Mouse (Mus musculus) midbrain, embryonic 11.5 days (tissue): ENCODE measurements around the gene Tex10. TPM values are rescaled to one million over a fixed set of nuclear protein-coding genes. Genes with fewer than 3 reads are reported as not detected.

ENCODE experiments used
- ATAC-seq: fragments of 200-750 bp; cut with Nextera tagmentation; 2 replicates; pipeline ENCODE4 v1.8.0; 2017; ENCODE audit warnings: moderate TSS enrichment, moderate library complexity; ENCODE audit not compliant: low FRiP score
- DNase-seq: peaks from one replicate; pipeline ENCODE4 v3.0.0; 2015; ENCODE audit warnings: low spot score; ENCODE audit errors: missing footprints
- H3K27ac ChIP-seq: fragments of 300-500 bp; sonication (generic); 2 replicates; pipeline ENCODE4 v1.5.1; 2014; ENCODE audit warnings: low read depth, low read length
- H3K27me3 ChIP-seq: fragments of 300-500 bp; sonication (generic); 2 replicates; pipeline ENCODE4 v1.6.1; 2014; ENCODE audit warnings: mild to moderate bottlenecking, low read length, moderate library complexity, mixed read lengths; ENCODE audit not compliant: control insufficient read depth, insufficient read depth
- H3K36me3 ChIP-seq: fragments of 300-500 bp; sonication (generic); 2 replicates; pipeline ENCODE4 v1.6.1; 2014; ENCODE audit warnings: mild to moderate bottlenecking, low read length, moderate library complexity, mixed read lengths; ENCODE audit not compliant: control insufficient read depth, insufficient read depth
- H3K4me1 ChIP-seq: fragments of 300-500 bp; sonication (generic); 2 replicates; pipeline ENCODE4 v1.6.1; 2014; ENCODE audit warnings: low read length; ENCODE audit not compliant: control insufficient read depth, insufficient read depth
- H3K4me2 ChIP-seq: fragments of 300-500 bp; sonication (generic); 2 replicates; pipeline ENCODE4 v1.6.1; 2014; ENCODE audit warnings: mild to moderate bottlenecking, moderate library complexity
- H3K4me3 ChIP-seq: fragments of 300-500 bp; sonication (generic); 2 replicates; pipeline ENCODE4 v1.5.1; 2014; ENCODE audit warnings: low read depth, low read length
- H3K9ac ChIP-seq: fragments of 300-500 bp; sonication (generic); 2 replicates; pipeline ENCODE4 v1.6.1; 2014; ENCODE audit warnings: low read length
- H3K9me3 ChIP-seq: fragments of 300-500 bp; sonication (generic); 2 replicates; pipeline ENCODE4 v1.6.1; 2016; ENCODE audit warnings: low read length; ENCODE audit not compliant: control insufficient read depth
- WGBS: fragments of 180-500 bp; shearing (Covaris S2); extraction: QIAGEN DNeasy Blood & Tissue Kit; methylation state at CpG from one replicate; pipeline ENCODE4 v1.1.7; 2014; 5-methylcytosine and 5-hydroxymethylcytosine counted together
- polyA plus RNA-seq: library from polyadenylated mRNA; unstranded; fragments of >200 nt; fragmentation: Nextera tagmentation; extraction: Ambion mirVana; gene quantifications from 2 replicates; pipeline ENCODE4 v1.2.1, GENCODE M21; 2014

Gene Tex10
- polyA plus RNA-seq = 73.5 and 80.6 TPM in 2 replicates

DNA sequence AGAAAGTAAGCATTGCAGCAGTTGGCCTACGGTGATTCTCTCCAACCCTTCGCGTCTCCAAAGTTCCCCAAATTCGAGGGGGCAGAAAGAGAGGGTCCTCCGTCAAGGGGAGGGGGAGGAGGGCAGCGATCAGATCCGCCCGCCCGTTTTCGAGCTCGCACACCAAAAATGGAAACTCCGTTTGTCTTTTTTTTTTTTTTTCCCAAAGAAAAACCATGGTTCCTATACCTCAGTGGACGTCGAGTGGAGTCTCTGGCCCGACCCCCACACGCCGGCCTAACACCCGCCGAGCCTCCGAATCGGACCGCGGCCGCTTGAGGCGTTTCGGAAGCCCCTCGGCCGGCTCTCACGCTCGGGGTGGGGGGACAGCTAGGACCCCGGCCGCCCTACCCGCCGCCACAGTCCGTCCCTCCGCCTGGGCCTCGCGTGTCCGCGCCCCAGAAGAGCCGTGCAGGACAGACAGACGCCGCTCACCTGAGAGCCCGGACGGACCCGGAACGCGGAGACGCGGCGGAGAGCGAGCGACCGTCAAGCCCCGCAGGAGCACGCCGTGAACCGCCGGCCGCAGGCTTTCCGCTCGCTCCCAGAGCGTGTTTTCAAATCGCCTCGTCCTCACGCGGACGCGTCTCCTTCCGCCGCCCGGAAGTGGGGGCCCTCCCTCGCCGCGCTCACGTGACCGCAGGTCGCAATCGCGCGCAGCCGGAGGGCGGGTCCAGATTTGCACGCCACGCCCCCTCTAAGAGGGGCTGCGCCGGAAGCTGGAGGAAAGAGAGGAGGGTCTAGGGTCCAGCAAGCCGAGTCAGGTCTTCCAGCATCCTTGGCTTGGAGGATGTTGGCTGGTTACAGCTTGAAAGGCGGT lies at the start of gene Tex10:
Tex10 (minus strand) TSS at position 668 of the 859 bp plus-strand sequence.
- peak; percentile 99 for DNase-seq
- H3K9me3 ChIP-seq = no peaks in the 10 kb centered on the region
- H3K9ac ChIP-seq = peak within 1 kb of the TSS; percentile 82
- H3K4me3 ChIP-seq = peak within 1 kb of the TSS; percentile 79
- 1% methylated on average over 89 of the region's 89 CpGs for WGBS
- ATAC-seq = peak; percentile 98
- H3K36me3 ChIP-seq = peaks cover 4% of the 10 kb centered on the region; the same call in 1 of the 2 replicates
- H3K4me1 ChIP-seq = peaks cover 14% of the 10 kb centered on the region
- H3K27ac ChIP-seq = peak within 1 kb of the TSS; percentile 50; the same call in 1 of the 2 replicates
- no peaks in the 10 kb centered on the region for H3K27me3 ChIP-seq
- peak within 1 kb of the TSS; percentile 91 for H3K4me2 ChIP-seq

DNA sequence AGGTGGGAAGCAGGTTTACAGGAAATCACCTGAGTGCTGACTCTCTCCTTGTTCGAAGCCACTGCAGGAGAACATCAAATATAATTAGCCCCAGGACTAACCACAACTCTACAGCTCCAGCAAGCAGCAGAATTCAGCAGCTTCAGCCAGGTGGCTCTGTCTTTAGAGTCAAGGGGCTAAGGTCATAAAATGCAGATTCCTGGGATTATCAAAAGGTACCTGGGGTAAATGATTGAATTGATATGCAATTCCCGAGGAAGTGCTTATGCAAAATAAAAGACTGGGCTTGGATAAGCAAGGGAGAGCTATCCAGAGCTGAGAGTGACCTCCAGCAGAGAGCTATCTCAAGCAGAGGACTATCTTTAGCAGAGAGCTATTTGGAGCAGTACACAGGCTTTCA lies 37.6 kb upstream of the Tex10 start:
- Histone ChIP-seq H3K36me3 (no peaks in the 10 kb centered on the region), H3K9ac (no peak overlapping the region), H3K4me1 (no peaks in the 10 kb centered on the region), H3K9me3 (no peaks in the 10 kb centered on the region; the same call in 1 of the 2 replicates), H3K4me3 (no peak overlapping the region), H3K4me2 (no peak overlapping the region), H3K27ac (no peak overlapping the region), H3K27me3 (no peaks in the 10 kb centered on the region)
- ATAC-seq (no peak), DNase-seq (no peak)
- WGBS = 80% methylated on average over 2 of the region's 2 CpGs

DNA sequence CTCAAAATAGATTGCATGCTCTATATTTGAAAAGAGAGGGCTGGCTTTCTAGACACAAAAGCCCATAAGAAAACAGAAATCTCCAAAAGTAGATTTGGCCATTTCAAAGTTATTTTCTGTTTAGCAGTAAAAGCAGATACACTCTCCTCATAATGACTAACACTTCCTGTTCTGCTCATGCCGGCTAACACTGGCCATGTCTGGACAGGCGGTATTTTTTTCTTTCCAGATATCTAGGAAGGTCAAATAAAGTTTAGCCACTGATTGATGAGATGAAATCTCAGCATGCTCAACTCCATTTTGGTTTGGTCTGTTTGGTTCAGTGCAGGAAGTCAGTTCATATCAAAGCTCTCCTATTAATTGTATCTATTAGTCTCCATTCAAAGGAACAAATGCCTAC lies 19.3 kb upstream of the Tex10 start:
- no peak overlapping the region for H3K9ac ChIP-seq
- ATAC-seq (no peak), DNase-seq (no peak)
- no peaks in the 10 kb centered on the region for H3K36me3 ChIP-seq
- WGBS = 96% methylated on average over 2 of the region's 2 CpGs
- H3K9me3 ChIP-seq = no peaks in the 10 kb centered on the region
- no peak overlapping the region for H3K27ac ChIP-seq
- H3K4me2 ChIP-seq = no peak overlapping the region
- H3K27me3 ChIP-seq = no peaks in the 10 kb centered on the region
- H3K4me1 ChIP-seq = no peaks in the 10 kb centered on the region
- H3K4me3 ChIP-seq = no peak overlapping the region

DNA sequence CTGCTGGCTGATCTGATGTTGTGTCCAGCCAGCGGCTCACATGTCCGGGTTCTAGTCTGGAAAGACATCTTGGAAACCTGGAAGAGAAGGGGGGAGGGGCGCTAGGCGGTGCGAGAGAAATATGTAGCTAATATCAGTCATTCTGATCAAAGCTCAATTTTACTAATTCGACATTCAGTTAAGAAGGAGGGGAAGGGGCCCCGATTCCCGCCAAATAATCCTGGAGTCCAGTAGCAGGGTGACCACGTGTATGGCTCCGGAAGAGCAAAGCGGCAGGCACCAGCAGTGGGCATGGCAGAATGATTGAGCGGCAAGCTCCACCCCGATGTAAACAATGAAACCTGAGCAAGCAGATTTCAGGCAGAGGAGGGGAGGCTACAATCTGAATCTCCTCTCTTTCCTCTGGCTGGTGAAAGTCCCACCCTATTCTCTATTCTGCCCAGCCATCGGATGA lies 18.1 kb upstream of the Tex10 start:
- peak; percentile 76 for ATAC-seq
- 10% methylated on average over 14 of the region's 14 CpGs for WGBS

DNA sequence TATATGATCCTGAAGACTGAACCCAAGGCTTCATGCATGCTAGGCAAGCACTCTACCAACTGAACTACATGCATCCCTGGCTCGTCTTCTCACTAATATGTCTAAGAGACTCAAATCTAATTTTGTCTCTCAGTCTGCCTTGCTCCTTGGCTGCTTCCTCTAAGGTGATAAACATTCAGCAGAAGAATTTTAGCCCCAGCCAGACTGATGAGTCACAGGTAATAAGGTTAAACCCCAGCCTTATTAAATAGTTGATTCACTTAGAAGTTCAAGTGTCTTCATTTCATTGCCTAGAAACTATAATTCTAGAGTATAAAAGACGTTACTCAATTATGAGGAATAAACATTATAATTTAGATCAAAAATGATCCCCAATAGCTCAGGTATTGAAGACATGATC lies 15.7 kb upstream of the Tex10 start:
- Histone ChIP-seq H3K9me3 (no peaks in the 10 kb centered on the region), H3K27ac (no peak overlapping the region), H3K27me3 (no peaks in the 10 kb centered on the region), H3K9ac (no peak overlapping the region), H3K4me3 (no peak overlapping the region), H3K4me2 (no peak overlapping the region), H3K36me3 (no peaks in the 10 kb centered on the region), H3K4me1 (no peaks in the 10 kb centered on the region)
- ATAC-seq (no peak), DNase-seq (no peak)
- 84% methylated on average over 2 of the region's 2 CpGs for WGBS

More for the DNA sequence above, 18.1 kb upstream of the Tex10 start:
- H3K9me3 ChIP-seq = no peaks in the 10 kb centered on the region
- H3K9ac ChIP-seq = peak overlapping the region; percentile 25; the same call in 1 of the 2 replicates
- H3K4me3 ChIP-seq = peak overlapping the region; percentile 20
- peak; percentile 92 for DNase-seq
- H3K27me3 ChIP-seq = no peaks in the 10 kb centered on the region
- H3K4me1 ChIP-seq = no peaks in the 10 kb centered on the region
- peak overlapping the region; percentile 42 for H3K4me2 ChIP-seq
- no peak overlapping the region for H3K27ac ChIP-seq
- H3K36me3 ChIP-seq = no peaks in the 10 kb centered on the region

DNA sequence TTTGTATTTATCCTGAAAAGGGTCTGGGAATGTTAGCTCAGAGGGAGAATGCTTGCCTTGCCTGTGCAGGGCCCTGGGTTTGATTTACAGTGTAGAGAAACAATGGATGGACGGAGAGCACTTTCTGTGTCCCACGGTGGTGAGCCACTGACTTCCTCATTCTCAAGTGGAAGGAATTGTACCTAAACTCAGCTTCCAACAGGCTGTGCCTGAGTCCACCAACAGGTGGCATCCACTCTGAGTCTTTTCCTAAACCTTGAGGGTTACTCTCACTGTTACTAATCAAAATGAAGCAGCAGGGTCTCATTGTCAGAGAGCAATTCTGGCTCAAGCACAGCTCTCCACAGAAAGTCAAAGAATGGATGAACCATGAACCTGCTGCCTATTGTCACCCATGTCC lies 8.0 kb upstream of the Tex10 start:
- Histone ChIP-seq H3K36me3 (no peaks in the 10 kb centered on the region), H3K27ac (no peak overlapping the region), H3K27me3 (no peaks in the 10 kb centered on the region), H3K4me2 (no peak overlapping the region), H3K4me1 (no peaks in the 10 kb centered on the region), H3K4me3 (no peak overlapping the region), H3K9me3 (no peaks in the 10 kb centered on the region), H3K9ac (no peak overlapping the region)
- 43% methylated on average over 2 of the region's 2 CpGs for WGBS
- ATAC-seq (no peak), DNase-seq (peak; percentile 82)

DNA sequence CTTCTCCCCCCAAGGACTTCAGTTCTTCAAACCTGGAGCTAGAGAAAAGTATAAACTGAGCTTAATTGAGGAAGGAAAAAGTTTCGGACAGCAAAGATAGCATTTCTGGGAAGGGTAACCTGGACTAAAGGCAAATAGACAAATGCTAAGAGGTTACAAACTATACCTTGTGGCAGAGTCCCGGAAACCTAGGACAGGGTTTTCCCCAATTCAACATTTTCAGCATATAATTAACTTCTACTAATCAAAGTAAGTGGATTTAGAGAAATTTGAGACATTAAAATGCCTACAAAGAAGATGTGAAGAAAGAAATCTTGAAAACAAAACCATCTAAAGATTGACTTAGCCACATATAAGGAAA lies 372 bp upstream of the Tex10 start:
- Histone ChIP-seq H3K36me3 (peaks cover under 1% of the 10 kb centered on the region; the same call in 1 of the 2 replicates), H3K9me3 (no peaks in the 10 kb centered on the region), H3K4me3 (peak overlapping the region; percentile 79), H3K4me2 (peak overlapping the region; percentile 91), H3K27me3 (no peaks in the 10 kb centered on the region), H3K9ac (peak overlapping the region; percentile 40; the same call in 1 of the 2 replicates), H3K27ac (no peak overlapping the region), H3K4me1 (peaks cover 14% of the 10 kb centered on the region)
- ATAC-seq (peak; percentile 33), DNase-seq (peak; percentile 44)
- 82% methylated on average over 2 of the region's 2 CpGs for WGBS

DNA sequence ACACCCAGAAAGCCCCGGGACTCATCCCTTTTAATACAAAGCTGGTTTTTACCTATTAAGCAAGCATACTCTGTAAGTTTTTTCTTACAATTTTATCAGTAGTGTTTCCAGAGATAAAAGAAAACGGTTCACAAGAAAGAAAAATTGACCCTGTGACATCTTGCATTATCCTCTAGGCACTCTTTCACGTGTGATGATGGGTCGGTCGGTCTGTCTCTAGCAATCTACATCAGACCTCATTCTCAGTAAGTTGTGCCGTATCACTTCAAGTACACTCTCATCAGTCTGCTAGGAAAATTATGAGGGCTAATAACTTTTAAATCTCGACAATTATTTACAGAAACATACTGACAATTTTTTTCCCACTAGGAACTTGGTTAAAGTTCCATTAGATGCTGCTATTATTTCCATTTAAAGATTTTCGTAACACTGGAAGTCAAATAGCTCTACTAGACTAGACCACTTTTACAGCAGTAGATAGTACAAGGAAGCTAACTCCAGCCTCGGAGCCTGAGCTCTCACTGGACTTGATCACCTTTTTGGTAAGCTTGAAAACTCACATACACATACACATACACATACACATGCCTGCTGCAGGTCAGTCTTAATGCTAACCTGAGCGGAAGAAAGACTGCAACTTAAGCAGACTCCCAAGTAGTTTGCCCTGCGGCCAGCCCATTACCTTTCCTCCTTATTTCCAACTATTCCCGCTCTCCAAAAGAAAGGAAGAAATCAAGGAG lies 1.0 kb downstream of the Tex10 start:
- Histone ChIP-seq H3K9ac (peak overlapping the region; percentile 82), H3K9me3 (no peaks in the 10 kb centered on the region), H3K4me3 (peak overlapping the region; percentile 79), H3K27me3 (no peaks in the 10 kb centered on the region), H3K4me2 (peak overlapping the region; percentile 91), H3K4me1 (peaks cover 14% of the 10 kb centered on the region), H3K27ac (no peak overlapping the region), H3K36me3 (peaks cover 4% of the 10 kb centered on the region; the same call in 1 of the 2 replicates)
- 20% methylated on average over 12 of the region's 12 CpGs for WGBS
- ATAC-seq (no peak), DNase-seq (peak; percentile 89)

DNA sequence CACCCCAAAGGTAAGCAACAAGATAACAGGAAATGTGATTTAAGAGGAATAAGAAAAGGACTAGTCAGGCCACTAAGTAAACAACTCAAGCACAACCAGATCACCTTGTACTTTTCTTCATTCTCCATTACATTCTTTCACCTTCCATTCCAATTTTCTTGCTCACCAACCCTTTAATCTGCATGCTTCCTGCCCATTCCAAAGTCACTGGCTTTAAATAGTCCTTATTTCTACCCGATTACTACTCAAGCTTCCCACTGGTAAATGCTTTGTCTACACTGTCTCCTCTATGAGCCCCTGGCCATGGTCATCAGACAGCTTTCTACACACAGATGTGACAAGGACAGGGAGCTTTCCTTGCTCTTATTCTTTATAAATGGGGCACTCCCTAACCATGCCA lies 2.3 kb downstream of the Tex10 start:
- no peak overlapping the region for H3K27ac ChIP-seq
- DNase-seq (peak; percentile 78), ATAC-seq (no peak)
- H3K36me3 ChIP-seq = peaks cover 4% of the 10 kb centered on the region; the same call in 1 of the 2 replicates
- no peak overlapping the region for H3K4me2 ChIP-seq
- H3K4me1 ChIP-seq = peaks cover 14% of the 10 kb centered on the region
- no peaks in the 10 kb centered on the region for H3K27me3 ChIP-seq
- 61% methylated on average over 1 of the region's 1 CpGs for WGBS
- H3K9me3 ChIP-seq = no peaks in the 10 kb centered on the region
- no peak overlapping the region for H3K9ac ChIP-seq
- H3K4me3 ChIP-seq = no peak overlapping the region
